8 mouse cellular contexts compared by ENCODE assay signal in the genomic region with DNA sequence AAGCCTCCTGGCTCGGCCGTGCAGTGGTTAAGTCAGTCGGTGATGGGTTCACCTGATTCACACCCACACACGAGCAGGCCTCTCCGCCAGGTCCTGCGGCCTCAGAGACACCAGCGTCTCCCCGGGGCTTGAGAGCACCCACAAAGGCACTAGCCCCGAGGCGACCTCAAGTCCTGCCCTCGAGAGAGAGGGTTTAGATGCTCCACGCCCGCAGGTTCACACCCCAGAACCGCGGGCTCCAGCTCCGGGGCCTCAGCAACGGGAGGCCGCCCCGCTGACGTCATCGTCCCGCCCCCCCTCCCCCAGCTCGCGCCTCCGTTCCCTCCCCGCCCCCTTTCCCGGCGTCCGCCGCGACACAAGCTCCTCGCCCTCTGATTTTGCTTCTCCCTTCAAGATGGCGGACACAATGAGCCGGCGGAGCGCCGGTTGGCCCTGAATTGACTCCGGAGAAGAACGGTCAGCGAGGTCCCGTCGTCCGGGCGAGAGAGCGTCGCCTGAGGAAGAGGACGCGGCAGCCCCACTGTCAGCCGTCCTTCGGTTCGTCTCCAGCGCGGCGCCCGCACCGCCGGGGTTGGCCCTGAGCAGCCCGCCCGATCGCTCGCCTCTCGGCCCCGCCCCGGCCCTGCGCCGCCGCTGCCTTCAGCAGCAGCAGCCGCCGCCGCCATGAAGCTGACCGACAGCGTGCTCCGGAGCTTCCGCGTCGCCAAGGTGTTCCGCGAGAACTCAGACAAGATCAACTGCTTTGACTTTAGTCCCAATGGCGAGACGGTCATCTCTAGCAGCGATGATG. TPM values are rescaled to one million over a fixed set of nuclear protein-coding genes. Genes with fewer than 3 reads are reported as not detected.
DNase-seq lines count a peak whose midpoint lies in the region; ATAC-seq and TF ChIP-seq lines count a peak whose summit lies in the region.

A gene (plus strand): TSS at position 373 of the 790 bp plus-strand sequence.

- H3K9me3 ChIP-seq in erythroblast, embryonic 14.5 days (ENCODE audit: control insufficient read depth, low read length): no peaks in the 10 kb centered on the region
- H3K9me3 ChIP-seq in heart, embryonic 12.5 days (replicated peaks): no peaks in the 10 kb centered on the region
- no peaks in the 10 kb centered on the region for H3K9me3 ChIP-seq in liver, embryonic 12.5 days (replicated peaks)
- no peaks in the 10 kb centered on the region for H3K9me3 ChIP-seq in stomach, embryonic 15.5 days

- H3K4me1 ChIP-seq in erythroblast, embryonic 14.5 days (ENCODE audit: control insufficient read depth): peaks cover 42% of the 10 kb centered on the region
- peaks cover 28% of the 10 kb centered on the region for H3K4me1 ChIP-seq in heart, embryonic 12.5 days (replicated peaks)
- H3K4me1 ChIP-seq in liver, embryonic 12.5 days: peaks cover 44% of the 10 kb centered on the region
- H3K4me1 ChIP-seq in stomach, embryonic 15.5 days: peaks cover 16% of the 10 kb centered on the region

- peak; percentile 53; the same call in 1 of the 2 replicates for TF ChIP-seq POLR2A in brain, embryonic 14.5 days (IDR thresholded peaks at IDR 0.05; ENCODE audit: borderline replicate concordance, extremely low read depth, insufficient read depth, insufficient read length, poor library complexity, severe bottlenecking)

- peak within 1 kb of the TSS; percentile 92 for H3K9ac ChIP-seq in heart, embryonic 12.5 days
- peak within 1 kb of the TSS; percentile 89 for H3K9ac ChIP-seq in liver, embryonic 12.5 days
- peak within 1 kb of the TSS; percentile 72 for H3K9ac ChIP-seq in stomach, embryonic 15.5 days

- peak; percentile 97 for DNase-seq in brain, embryonic 14.5 days (ENCODE audit: low read depth)
- DNase-seq in kidney, postnatal 10 days: peak; percentile 95
- DNase-seq in natural killer cell, adult 2 months (ENCODE audit: low spot score in 2 of 2): peak; percentile 89

- H3K4me2 ChIP-seq in heart, embryonic 12.5 days: peak within 1 kb of the TSS; percentile 86
- H3K4me2 ChIP-seq in liver, embryonic 12.5 days: peak within 1 kb of the TSS; percentile 93
- peak within 1 kb of the TSS; percentile 94 for H3K4me2 ChIP-seq in stomach, embryonic 15.5 days

- under 1% methylated on average over 78 of the region's 81 CpGs for WGBS in heart, embryonic 12.5 days
- under 1% methylated on average over 78 of the region's 81 CpGs for WGBS in liver, embryonic 12.5 days (ENCODE audit: insufficient replicate concordance)
- under 1% methylated on average over 78 of the region's 81 CpGs for WGBS in stomach, embryonic 15.5 days

- peaks cover 51% of the 10 kb centered on the region for H3K79me2 ChIP-seq in C2C12 (ENCODE audit: control insufficient read depth, insufficient read depth)

- H3K79me3 ChIP-seq in C2C12 (ENCODE audit: low read depth): peaks cover 47% of the 10 kb centered on the region

- H3K4me3 ChIP-seq in C2C12 (ENCODE audit: insufficient read depth, poor library complexity, severe bottlenecking): peak within 1 kb of the TSS; percentile 76
- H3K4me3 ChIP-seq in erythroblast, embryonic 14.5 days (replicated peaks): peak within 1 kb of the TSS; percentile 95
- peak within 1 kb of the TSS; percentile 81 for H3K4me3 ChIP-seq in heart, embryonic 12.5 days
- peak within 1 kb of the TSS; percentile 92 for H3K4me3 ChIP-seq in liver, embryonic 12.5 days
- H3K4me3 ChIP-seq in stomach, embryonic 15.5 days (replicated peaks): peak within 1 kb of the TSS; percentile 92

- peak within 1 kb of the TSS; percentile 96 for H3K27ac ChIP-seq in heart, embryonic 12.5 days (ENCODE audit: poor library complexity, severe bottlenecking)
- peak within 1 kb of the TSS; percentile 92 for H3K27ac ChIP-seq in liver, embryonic 12.5 days
- peak within 1 kb of the TSS; percentile 97 for H3K27ac ChIP-seq in stomach, embryonic 15.5 days

- H3ac ChIP-seq in C2C12 (ENCODE audit: control insufficient read depth, insufficient read length, low read depth): peak within 1 kb of the TSS; percentile 88

- peak; percentile 94 for ATAC-seq in heart, embryonic 12.5 days (ENCODE audit: insufficient number of reproducible peaks, low FRiP score)
- peak; percentile 93 for ATAC-seq in liver, embryonic 12.5 days
- peak; percentile 94 for ATAC-seq in stomach, embryonic 15.5 days (ENCODE audit: insufficient read depth, low FRiP score, low read depth)

- no peaks in the 10 kb centered on the region for H3K27me3 ChIP-seq in C2C12 (ENCODE audit: control insufficient read depth, insufficient read depth, insufficient read length)
- H3K27me3 ChIP-seq in erythroblast, embryonic 14.5 days (ENCODE audit: control insufficient read depth): no peaks in the 10 kb centered on the region
- no peaks in the 10 kb centered on the region for H3K27me3 ChIP-seq in heart, embryonic 12.5 days (replicated peaks)
- no peaks in the 10 kb centered on the region for H3K27me3 ChIP-seq in liver, embryonic 12.5 days (replicated peaks)
- no peaks in the 10 kb centered on the region for H3K27me3 ChIP-seq in stomach, embryonic 15.5 days (replicated peaks)

- TF ChIP-seq CTCF in C2C12 (IDR thresholded peaks at IDR 0.05; ENCODE audit: control insufficient read depth, insufficient read depth, insufficient read length): no peak
- TF ChIP-seq CTCF in brain, embryonic 14.5 days (IDR thresholded peaks at IDR 0.05; ENCODE audit: borderline replicate concordance, extremely low read depth, insufficient read depth, insufficient read length): no peak

- H3K36me3 ChIP-seq in C2C12 (ENCODE audit: control insufficient read depth, insufficient read depth): no peaks in the 10 kb centered on the region
- H3K36me3 ChIP-seq in erythroblast, embryonic 14.5 days (ENCODE audit: control insufficient read depth): peaks cover 19% of the 10 kb centered on the region
- no peaks in the 10 kb centered on the region for H3K36me3 ChIP-seq in heart, embryonic 12.5 days
- peaks cover 21% of the 10 kb centered on the region for H3K36me3 ChIP-seq in liver, embryonic 12.5 days
- H3K36me3 ChIP-seq in stomach, embryonic 15.5 days: no peaks in the 10 kb centered on the region

TF ChIP-seq in C2C12, 6 proteins besides CTCF, POLR2A, EP300 and RAD21:
- TF ChIP-seq USF1 (IDR thresholded peaks at IDR 0.05; ENCODE audit: low read depth) (no peak), MAX (IDR thresholded peaks at IDR 0.05) (peak; percentile 91)

RNA-seq across cellular contexts. Expression of the gene that starts here (rescaled TPM):
- 49.6 TPM for polyA plus RNA-seq in C2C12 (2012; fragmentation: generic; extraction: Trizol)
- polyA plus RNA-seq in brain, embryonic 14.5 days (2012; rRNA removed): 169 and 175 TPM in 2 replicates
- 0.41 and 0.51 TPM in 2 replicates for polyA plus RNA-seq in erythroblast, embryonic 14.5 days (2012)
- polyA plus RNA-seq in heart, embryonic 12.5 days (2016; fragmentation: Nextera tagmentation; extraction: Ambion mirVana): 23.6 and 23.7 TPM in 2 replicates
- polyA plus RNA-seq in liver, embryonic 12.5 days (2016; fragmentation: Nextera tagmentation; extraction: Ambion mirVana): 11.5 and 11.8 TPM in 2 replicates
- 19.7 and 20.4 TPM in 2 replicates for polyA plus RNA-seq in stomach, embryonic 15.5 days (2015; fragmentation: Nextera tagmentation; extraction: Ambion mirVana)

Comparison
In these comparisons a context has a peak if more than half of its experiments do, and no peak if none do; other contexts are left out.
1. Peak in every context shown above with its lines: DNase-seq, ATAC-seq, H3K4me3 ChIP-seq and H3K27ac ChIP-seq.